Mouse (Mus musculus): ENCODE measurements around the gene H2-M5.
"Not testable (repeated sequence)": the region's sequence is repeated elsewhere in the genome, so short reads cannot be mapped to it uniquely, and the experiment has no call there.

H2-M5 gene

GRCm38 (mm10) chr17:36989437-36989836 is at the start of gene H2-M5:
H2-M5 (minus strand) TSS chr17:36989537.
- DNase-seq = no peak

- no peak for DNase-seq
These were observed 39.8 kb upstream of the H2-M5 start for GRCm38 (mm10) chr17:37029162-37029561.

- DNase-seq = peak; percentile 95
These were observed 39.4 kb upstream of the H2-M5 start for GRCm38 (mm10) chr17:37028683-37029120.

- no peak for DNase-seq
These were observed 38.9 kb upstream of the H2-M5 start for GRCm38 (mm10) chr17:37028212-37028611.

- DNase-seq = no peak
These were observed 38.1 kb upstream of the H2-M5 start for GRCm38 (mm10) chr17:37027486-37027885.

GRCm38 (mm10) chr17:37026425-37026824 is 37.1 kb upstream of the H2-M5 start:
- DNase-seq = no peak

- no peak for DNase-seq
These were observed 33.6 kb upstream of the H2-M5 start, which contains the start of gene Mog for GRCm38 (mm10) chr17:37022628-37023576. Mog (minus strand) TSS chr17:37023398.

- not testable (repeated sequence) for DNase-seq
These were observed 29.9 kb upstream of the H2-M5 start for GRCm38 (mm10) chr17:37019242-37019641.

GRCm38 (mm10) chr17:37018328-37018727 is 29.0 kb upstream of the H2-M5 start:
- no peak for DNase-seq

- no peak for DNase-seq
These were observed 27.0 kb upstream of the H2-M5 start for GRCm38 (mm10) chr17:37016333-37016732.

- no peak for DNase-seq
These were observed 22.8 kb upstream of the H2-M5 start for GRCm38 (mm10) chr17:37012141-37012540.

- DNase-seq = no peak
These were observed 22.4 kb upstream of the H2-M5 start for GRCm38 (mm10) chr17:37011719-37012118.

- DNase-seq = no peak
These were observed 20.2 kb upstream of the H2-M5 start for GRCm38 (mm10) chr17:37009460-37010042.

- DNase-seq = no peak
These were observed 18.8 kb upstream of the H2-M5 start for GRCm38 (mm10) chr17:37008161-37008560.

GRCm38 (mm10) chr17:37003366-37003765 is 14.0 kb upstream of the H2-M5 start:
- DNase-seq = no peak

- peak; percentile 80 for DNase-seq
These were observed 13.3 kb upstream of the H2-M5 start for GRCm38 (mm10) chr17:37002364-37003330.

- no peak for DNase-seq
These were observed 11.5 kb upstream of the H2-M5 start, which contains the start of gene Zfp57 for GRCm38 (mm10) chr17:37000863-37001262. Zfp57 (plus strand) TSS chr17:37001163.

GRCm38 (mm10) chr17:36998477-36998876 is 9.1 kb upstream of the H2-M5 start:
- no peak for DNase-seq

- peak; percentile 94 for DNase-seq
These were observed 7.8 kb upstream of the H2-M5 start for GRCm38 (mm10) chr17:36997033-36997735.

- no peak for DNase-seq
These were observed 6.1 kb upstream of the H2-M5 start for GRCm38 (mm10) chr17:36995448-36995847.

- DNase-seq = no peak
These were observed 5.2 kb upstream of the H2-M5 start for GRCm38 (mm10) chr17:36994528-36994927.

- DNase-seq = no peak
These were observed 4.5 kb upstream of the H2-M5 start for GRCm38 (mm10) chr17:36993770-36994325.

Data from kidney, postnatal 10 days (tissue).